Mouse (Mus musculus) myocyte (in vitro differentiated cells): ENCODE measurements at regions not wholly inside any gene's neighbourhood (a gene's known extent, or its start where the extent isn't known, plus 50 kb on each side); places are given as distances from the start of the nearest gene placed in this dataset.

Experiments
- H3K27me3 ChIP-seq: one replicate; pipeline ENCODE4 v1.6.1; 2011; ENCODE audit not compliant: control insufficient read depth, insufficient read depth, insufficient read length
- H3K36me3 ChIP-seq: one replicate; pipeline ENCODE4 v1.6.1; 2011; ENCODE audit not compliant: control insufficient read depth, insufficient read depth
- H3K4me2 ChIP-seq: one replicate; pipeline ENCODE4 v1.6.1; 2011; ENCODE audit warnings: low read depth, control low read depth
- H3K4me3 ChIP-seq: one replicate; pipeline ENCODE4 v1.5.1; 2011; ENCODE audit warnings: mild to moderate bottlenecking, control low read depth, moderate library complexity
- H3K79me2 ChIP-seq: one replicate; pipeline ENCODE4 v1.6.1; 2011; ENCODE audit not compliant: control insufficient read depth, insufficient read depth
- H3ac ChIP-seq: one replicate; pipeline ENCODE4 v1.6.1; 2011; ENCODE audit not compliant: control insufficient read depth, insufficient read length
- CEBPB ChIP-seq: IDR thresholded peaks from 2 replicates; pipeline ENCODE4 v1.6.1; 2011; ENCODE audit warnings: mild to moderate bottlenecking, moderate library complexity; ENCODE audit not compliant: poor library complexity, insufficient read depth, severe bottlenecking
- E2F4 ChIP-seq: IDR thresholded peaks from one replicate; pipeline ENCODE4 v1.6.1; 2011; ENCODE audit warnings: mild to moderate bottlenecking, control low read depth, moderate library complexity; ENCODE audit not compliant: insufficient read depth
- MAX ChIP-seq: IDR thresholded peaks from one replicate; pipeline ENCODE4 v1.6.1; 2011; ENCODE audit warnings: low read depth, mild to moderate bottlenecking, control low read depth
- MYOD1 ChIP-seq, 3 experiments: IDR thresholded peaks; one replicate each; pipeline ENCODE4 v1.6.1; 2011; ENCODE audit warnings: control low read depth in 2 of 3, low read depth in 2 of 3, mild to moderate bottlenecking in 2 of 3, moderate library complexity in 1 of 3; ENCODE audit not compliant: insufficient read length in 2 of 3, control insufficient read depth in 1 of 3
- MYOG ChIP-seq, 3 experiments: IDR thresholded peaks; one replicate each; pipeline ENCODE4 v1.6.1; 2011; ENCODE audit warnings: control low read depth in 2 of 3, low read depth in 2 of 3, mild to moderate bottlenecking in 2 of 3; ENCODE audit not compliant: insufficient read length in 2 of 3, control insufficient read depth in 1 of 3, insufficient read depth in 1 of 3
- POLR2A ChIP-seq: IDR thresholded peaks from one replicate; pipeline ENCODE4 v1.6.1; 2011; ENCODE audit warnings: low read depth, mild to moderate bottlenecking, control low read depth, moderate library complexity; ENCODE audit not compliant: insufficient read length
- POLR2AphosphoS2 ChIP-seq: IDR thresholded peaks from one replicate; pipeline ENCODE4 v1.6.1; 2011; ENCODE audit warnings: low read depth, control low read depth; ENCODE audit not compliant: insufficient read length
- REST ChIP-seq: IDR thresholded peaks from one replicate; pipeline ENCODE4 v1.6.1; 2011; ENCODE audit warnings: mild to moderate bottlenecking, control low read depth, moderate library complexity; ENCODE audit not compliant: insufficient read depth, insufficient read length
- SRF ChIP-seq: IDR thresholded peaks from one replicate; pipeline ENCODE4 v1.6.1; 2011; ENCODE audit warnings: low read depth; ENCODE audit not compliant: control insufficient read depth, insufficient read length
- TCF12 ChIP-seq: IDR thresholded peaks from one replicate; pipeline ENCODE4 v1.6.1; 2011; ENCODE audit warnings: mild to moderate bottlenecking, control low read depth; ENCODE audit not compliant: poor library complexity, insufficient read depth, severe bottlenecking
- TCF3 ChIP-seq: IDR thresholded peaks from one replicate; pipeline ENCODE4 v1.6.1; 2011; ENCODE audit warnings: low read depth, control low read depth; ENCODE audit not compliant: insufficient read length
- USF1 ChIP-seq: IDR thresholded peaks from one replicate; pipeline ENCODE4 v1.6.1; 2011; ENCODE audit warnings: low read depth, mild to moderate bottlenecking, control low read depth, moderate library complexity

DNA sequence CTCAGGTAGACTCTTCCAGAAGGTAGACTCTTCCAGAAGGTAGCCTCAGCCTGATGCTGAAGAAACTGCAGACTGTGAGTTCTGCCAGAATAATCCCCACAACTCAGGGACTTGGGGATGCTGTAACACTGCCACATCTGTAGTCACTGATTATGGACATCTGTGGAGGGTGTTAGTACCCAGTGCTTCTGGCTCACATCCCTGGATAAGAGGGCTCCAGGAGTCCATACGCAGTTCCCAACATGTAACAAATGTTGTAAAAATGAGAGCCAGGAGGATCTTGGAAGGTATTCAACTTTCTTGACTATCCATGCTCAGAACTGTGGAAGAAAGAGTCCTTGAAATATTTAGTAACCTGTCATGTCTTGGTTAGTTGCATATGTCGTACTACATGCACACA is 200.7 kb upstream of the Rnd3 start:
- Histone ChIP-seq H3K27me3 (no peaks in the 10 kb centered on the region), H3K4me3 (no peak overlapping the region), H3K4me2 (no peak overlapping the region), H3K36me3 (no peaks in the 10 kb centered on the region), H3K79me2 (no peaks in the 10 kb centered on the region), H3ac (no peak overlapping the region)
- TF ChIP-seq MAX: no peak
- TF ChIP-seq USF1: no peak
- TF ChIP-seq MYOG (IDR thresholded peaks at IDR 0.05; ENCODE audit: control insufficient read depth in 1 of 3, insufficient read depth in 1 of 3, insufficient read length in 2 of 3, low read depth in 2 of 3): no peak
- no peak for TF ChIP-seq REST
- no peak for TF ChIP-seq TCF12

DNA sequence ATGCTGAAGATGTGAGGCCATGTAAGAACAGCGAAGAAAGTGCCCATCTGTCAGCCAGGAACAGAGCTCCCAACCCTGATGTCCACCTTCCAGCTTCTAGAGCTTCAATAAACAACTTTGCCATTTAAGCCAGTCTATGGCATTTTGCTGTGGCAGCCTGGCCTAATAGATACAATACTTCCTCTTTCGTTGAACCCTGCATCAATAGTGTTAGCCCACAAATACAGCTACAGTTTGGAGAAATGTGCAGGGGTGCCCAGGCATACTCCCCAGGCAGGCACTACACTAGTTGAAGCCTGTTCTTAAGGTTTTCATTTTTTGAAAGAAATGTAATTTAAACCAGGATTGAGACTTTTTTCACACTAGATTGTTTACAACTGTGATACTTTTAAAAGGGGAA is 199.9 kb upstream of the Rnd3 start:
- TF ChIP-seq REST (no peak), CEBPB (no peak), USF1 (no peak), POLR2AphosphoS2 (no peak), MAX (no peak), E2F4 (no peak)
- H3K4me3 ChIP-seq: no peak overlapping the region
- H3K27me3 ChIP-seq: no peaks in the 10 kb centered on the region
- no peaks in the 10 kb centered on the region for H3K79me2 ChIP-seq
- H3K4me2 ChIP-seq: no peak overlapping the region
- no peaks in the 10 kb centered on the region for H3K36me3 ChIP-seq
- H3ac ChIP-seq: no peak overlapping the region

DNA sequence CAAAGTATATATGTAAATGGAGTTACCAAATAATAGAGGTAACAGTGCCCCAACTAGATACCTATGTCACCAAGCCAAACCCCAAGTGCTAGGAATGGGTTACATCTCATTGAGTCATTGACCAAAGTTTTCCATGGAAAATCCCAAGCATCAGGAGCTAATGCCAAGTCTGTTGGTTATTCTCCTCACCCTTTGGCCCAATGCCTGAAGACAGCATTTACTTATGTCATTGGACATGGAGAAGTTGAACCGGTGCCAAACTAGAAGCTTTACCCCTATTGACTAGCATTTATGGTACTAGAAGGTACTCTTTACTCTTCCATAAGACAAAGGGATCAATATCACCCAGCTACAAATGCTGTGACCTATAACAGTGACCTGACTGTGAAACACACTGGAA is 198.2 kb upstream of the Rnd3 start:
- Histone ChIP-seq H3K4me3 (no peak overlapping the region), H3K36me3 (no peaks in the 10 kb centered on the region), H3K79me2 (no peaks in the 10 kb centered on the region), H3K4me2 (no peak overlapping the region), H3ac (no peak overlapping the region), H3K27me3 (no peaks in the 10 kb centered on the region)
- TF ChIP-seq MYOG (IDR thresholded peaks at IDR 0.05; ENCODE audit: control insufficient read depth in 1 of 3, insufficient read depth in 1 of 3, insufficient read length in 2 of 3, low read depth in 2 of 3) (no peak), CEBPB (no peak), SRF (no peak), POLR2AphosphoS2 (no peak), MYOD1 (IDR thresholded peaks at IDR 0.05; ENCODE audit: control insufficient read depth in 1 of 3, insufficient read length in 2 of 3, low read depth in 2 of 3) (no peak), REST (no peak), TCF12 (no peak), MAX (no peak), USF1 (no peak), TCF3 (no peak), POLR2A (no peak), E2F4 (no peak)

DNA sequence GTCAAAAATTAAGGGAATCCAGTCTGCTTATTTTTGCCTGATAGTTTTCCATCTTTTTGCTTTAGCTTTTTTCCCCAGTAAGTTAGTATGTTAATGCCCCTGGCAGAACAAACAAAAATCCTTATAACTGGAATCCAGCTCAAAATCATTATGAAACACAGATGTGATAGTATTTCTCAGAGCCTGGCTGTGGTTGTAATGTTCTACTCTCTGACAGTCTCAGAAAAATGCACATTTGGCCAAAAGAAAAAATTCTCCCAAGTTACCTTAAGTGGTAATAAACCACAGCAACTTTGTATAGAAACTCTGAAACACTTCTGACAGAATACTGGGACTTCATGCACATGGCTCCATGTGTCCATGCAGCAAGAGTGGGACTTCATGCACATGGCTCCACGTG is 193.5 kb upstream of the Rnd3 start:
- Histone ChIP-seq H3K36me3 (no peaks in the 10 kb centered on the region), H3K4me2 (no peak overlapping the region), H3K27me3 (no peaks in the 10 kb centered on the region), H3K79me2 (no peaks in the 10 kb centered on the region), H3ac (no peak overlapping the region), H3K4me3 (no peak overlapping the region)
- TF ChIP-seq USF1 (no peak), POLR2AphosphoS2 (no peak), REST (no peak), MAX (no peak), E2F4 (no peak), CEBPB (no peak), TCF3 (no peak), SRF (no peak), MYOD1 (IDR thresholded peaks at IDR 0.05; ENCODE audit: control insufficient read depth in 1 of 3, insufficient read length in 2 of 3, low read depth in 2 of 3) (no peak), MYOG (IDR thresholded peaks at IDR 0.05; ENCODE audit: control insufficient read depth in 1 of 3, insufficient read depth in 1 of 3, insufficient read length in 2 of 3, low read depth in 2 of 3) (no peak), POLR2A (no peak), TCF12 (no peak)

DNA sequence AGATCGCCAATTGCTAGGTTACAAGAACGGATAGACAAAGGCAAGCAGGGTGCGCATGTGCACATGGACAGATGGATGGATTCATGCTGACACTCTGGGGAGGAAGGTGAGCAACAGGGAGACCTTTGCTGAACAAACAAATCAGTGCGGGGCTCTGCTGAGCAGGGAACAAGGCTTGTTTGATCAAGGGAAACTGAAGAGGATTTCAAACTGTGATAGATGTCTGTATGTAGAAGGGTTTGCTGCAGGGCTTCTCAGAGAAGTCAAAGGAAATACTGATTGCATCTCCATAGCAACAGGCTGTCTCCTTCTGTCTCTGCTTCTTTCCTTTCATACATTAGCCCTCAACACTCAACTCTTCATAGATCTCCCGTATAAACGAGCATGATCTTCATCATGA is 185.5 kb upstream of the Rnd3 start:
- TF ChIP-seq TCF12 (no peak), MAX (no peak), TCF3 (no peak), POLR2AphosphoS2 (no peak), MYOG (IDR thresholded peaks at IDR 0.05; ENCODE audit: control insufficient read depth in 1 of 3, insufficient read depth in 1 of 3, insufficient read length in 2 of 3, low read depth in 2 of 3) (no peak), SRF (no peak), CEBPB (no peak), E2F4 (no peak), USF1 (no peak), REST (no peak), POLR2A (no peak), MYOD1 (IDR thresholded peaks at IDR 0.05; ENCODE audit: control insufficient read depth in 1 of 3, insufficient read length in 2 of 3, low read depth in 2 of 3) (no peak)
- Histone ChIP-seq H3K27me3 (no peaks in the 10 kb centered on the region), H3ac (no peak overlapping the region), H3K79me2 (no peaks in the 10 kb centered on the region), H3K36me3 (no peaks in the 10 kb centered on the region), H3K4me3 (no peak overlapping the region), H3K4me2 (no peak overlapping the region)
